Mouse (Mus musculus) layer of hippocampus, adult 11-12 months (tissue): ENCODE measurements around the gene Pacs1.
"Not testable (repeated sequence)": the region's sequence is repeated elsewhere in the genome, so short reads cannot be mapped to it uniquely, and the experiment has no call there.

Experiments used
- DNase-seq: peaks from one replicate; pipeline ENCODE4 v3.0.0; 2022; ENCODE audit warnings: low spot score

The Pacs1 gene

DNA sequence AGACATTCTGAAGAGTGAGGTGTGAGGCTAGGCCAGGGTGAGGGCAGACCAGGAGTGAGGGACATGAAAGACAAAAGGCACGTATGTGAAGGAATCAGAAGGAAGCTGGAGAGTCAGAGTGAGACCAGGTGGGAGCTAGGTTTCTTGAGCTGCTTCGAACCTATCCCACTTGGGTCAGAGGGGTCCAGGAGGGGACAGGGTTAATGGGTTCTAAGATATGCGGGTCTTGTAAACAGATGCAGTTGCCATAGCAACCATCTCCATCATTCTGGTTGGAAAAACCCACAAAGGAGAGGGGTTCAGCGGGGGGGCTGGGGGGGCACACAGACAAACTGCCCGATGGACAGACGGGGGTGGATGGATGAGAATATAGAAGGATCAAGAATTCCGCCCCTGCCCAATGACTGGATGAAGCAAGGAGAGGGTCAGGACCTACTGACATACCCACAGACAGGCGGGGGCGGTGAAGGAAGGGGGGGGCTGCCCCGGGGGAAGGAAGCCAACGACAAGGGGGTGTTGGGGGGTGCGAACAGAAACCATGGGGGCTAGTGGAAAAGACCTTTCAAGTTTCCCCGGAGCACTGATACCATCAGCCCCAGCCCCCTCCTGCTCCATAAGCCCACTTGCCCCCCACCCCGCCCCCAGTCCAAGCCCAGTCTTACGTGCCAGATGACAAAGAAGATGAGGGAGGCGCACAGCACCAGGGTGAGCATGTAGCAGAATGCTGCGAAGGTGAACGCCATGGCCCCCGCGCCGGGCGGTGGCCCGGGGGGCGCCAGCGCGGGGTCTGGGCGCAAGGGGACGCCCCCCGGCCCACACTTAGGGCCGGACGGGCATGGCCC is 175.2 kb downstream of the Pacs1 start:
- DNase-seq, result no peak

DNA sequence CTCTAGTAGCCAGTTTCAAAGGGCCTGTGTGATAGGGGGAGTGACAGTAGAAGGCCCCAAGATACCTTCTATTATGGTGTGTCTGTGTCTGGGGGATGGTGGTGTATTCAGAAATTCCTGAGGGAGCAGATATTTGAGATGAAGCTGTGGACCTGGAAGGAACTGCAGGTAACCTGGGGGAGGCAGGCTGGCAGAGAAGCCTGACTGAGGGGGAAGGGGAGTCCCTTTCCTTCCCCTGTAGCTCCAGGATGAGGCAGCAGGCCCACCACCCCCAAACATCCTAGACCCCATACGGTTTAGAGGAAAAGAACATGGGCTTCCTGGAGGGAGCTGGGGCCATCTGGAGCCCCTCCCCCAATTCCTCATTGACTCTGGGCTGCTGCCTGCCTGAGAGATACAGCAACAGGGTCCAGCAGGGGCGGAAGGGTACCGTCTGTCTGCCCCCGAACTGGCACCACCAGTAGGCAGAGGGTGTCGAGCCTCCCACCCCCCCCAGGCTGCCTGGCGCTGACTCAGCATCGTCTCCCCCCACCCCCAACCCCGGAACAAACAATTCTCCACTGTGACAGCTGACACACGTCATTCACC is 176.9 kb downstream of the Pacs1 start:
- peak; percentile 74 for DNase-seq

DNA sequence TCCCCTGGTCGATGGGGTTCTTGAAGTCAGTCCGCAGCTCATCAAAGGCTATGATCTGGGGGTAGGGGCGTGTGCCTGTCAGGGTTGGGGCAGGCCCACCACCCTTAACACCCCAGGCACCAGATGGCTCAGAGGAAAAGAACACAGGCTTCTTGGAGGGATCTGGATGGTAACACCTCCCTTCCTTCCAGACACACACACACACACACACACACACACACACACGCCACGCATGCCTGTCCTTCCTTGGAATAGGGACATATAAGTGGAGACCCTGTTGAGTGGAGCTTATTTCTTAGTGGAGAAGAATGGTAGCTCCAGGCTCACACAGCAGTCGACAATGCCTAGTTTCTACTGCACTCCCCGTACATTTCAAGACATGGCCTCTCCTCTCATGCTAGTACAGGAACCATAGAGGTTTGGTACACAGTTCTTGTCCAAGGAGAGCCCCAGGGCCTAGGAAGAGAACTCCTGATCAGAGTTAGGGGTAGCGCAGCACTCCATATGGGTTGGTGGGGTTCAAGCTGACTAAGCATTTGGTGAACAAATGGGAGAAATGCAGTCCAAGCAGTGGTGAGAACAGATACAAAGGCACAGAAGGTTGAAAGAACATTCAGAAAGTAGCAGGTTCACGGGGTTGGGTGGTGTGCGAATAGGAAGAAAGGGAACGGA is 178.0 kb downstream of the Pacs1 start:
- no peak for DNase-seq

DNA sequence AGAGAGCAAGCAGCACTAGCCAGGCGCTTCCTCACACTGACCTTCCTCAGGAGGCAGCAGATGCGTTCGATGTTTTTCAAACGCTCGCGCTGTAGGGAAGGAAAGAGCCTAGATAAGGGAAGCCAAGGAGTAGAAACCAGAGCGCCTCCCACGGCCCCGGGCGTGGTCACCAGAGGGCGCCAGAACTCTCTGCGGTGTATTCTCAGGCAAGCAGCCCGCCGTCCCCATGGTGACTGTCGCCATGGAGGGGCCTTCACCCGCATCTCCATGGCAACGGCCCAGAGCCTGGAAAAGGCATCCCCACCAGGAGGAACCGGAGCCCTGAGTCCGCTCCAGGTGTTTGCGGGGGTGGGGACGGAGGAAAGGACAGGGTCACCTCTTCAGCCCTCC is 178.7 kb downstream of the Pacs1 start:
- DNase-seq, result peak; percentile 99

DNA sequence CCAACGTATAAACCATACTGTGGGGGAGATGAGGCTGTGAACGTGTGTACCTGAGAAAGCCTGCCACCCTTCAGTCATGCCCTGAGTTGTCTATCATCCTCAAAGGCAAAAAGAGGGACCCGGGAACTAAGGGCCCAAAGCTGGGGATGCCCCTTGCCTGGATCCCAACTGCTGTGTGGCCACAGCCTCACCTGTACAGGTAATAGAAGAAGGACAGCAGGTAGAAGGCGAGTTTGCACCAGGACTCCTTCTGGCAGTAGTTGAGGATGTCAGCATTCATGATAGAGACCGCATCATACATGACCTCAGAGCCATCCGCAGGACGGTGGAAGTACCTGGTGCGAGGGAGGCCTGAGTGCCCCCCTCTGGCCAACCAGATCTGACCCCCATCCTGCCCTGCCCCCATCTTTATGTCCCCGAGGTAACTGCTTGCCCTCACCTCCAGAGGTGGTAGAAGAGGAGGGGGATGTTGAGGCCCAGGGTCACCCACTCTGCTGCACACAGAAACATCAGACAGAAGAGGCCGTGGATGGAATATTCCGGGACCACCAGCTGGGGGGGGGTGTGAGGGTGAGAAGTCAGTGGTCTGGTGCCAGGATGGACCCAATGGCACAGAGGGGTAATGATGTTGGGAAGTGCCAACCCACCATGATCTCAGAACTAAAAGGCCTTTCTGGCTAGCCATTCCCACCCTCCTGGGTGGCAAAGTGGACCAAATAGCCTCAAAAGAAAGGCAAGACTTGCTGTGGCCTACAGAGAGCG is 179.3 kb downstream of the Pacs1 start:
- DNase-seq, result no peak

DNA sequence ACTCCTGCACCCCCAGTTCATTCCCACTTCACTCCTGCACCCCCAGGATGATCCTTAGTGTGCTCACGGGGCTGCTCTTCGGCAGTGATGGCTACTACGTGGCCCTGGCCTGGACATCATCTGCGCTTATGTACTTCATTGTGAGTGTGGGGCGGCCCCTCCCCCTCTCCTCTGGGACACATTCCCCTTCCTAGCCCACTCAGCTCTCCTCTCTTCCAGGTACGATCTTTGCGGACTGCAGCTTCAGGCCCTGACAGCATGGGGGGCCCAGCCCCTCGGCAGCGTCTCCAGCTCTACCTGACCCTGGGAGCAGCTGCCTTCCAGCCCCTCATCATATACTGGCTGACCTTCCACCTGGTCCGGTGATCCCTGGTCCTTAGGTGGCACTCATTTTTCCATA is 180.8 kb downstream of the Pacs1 start:
- no peak for DNase-seq

DNA sequence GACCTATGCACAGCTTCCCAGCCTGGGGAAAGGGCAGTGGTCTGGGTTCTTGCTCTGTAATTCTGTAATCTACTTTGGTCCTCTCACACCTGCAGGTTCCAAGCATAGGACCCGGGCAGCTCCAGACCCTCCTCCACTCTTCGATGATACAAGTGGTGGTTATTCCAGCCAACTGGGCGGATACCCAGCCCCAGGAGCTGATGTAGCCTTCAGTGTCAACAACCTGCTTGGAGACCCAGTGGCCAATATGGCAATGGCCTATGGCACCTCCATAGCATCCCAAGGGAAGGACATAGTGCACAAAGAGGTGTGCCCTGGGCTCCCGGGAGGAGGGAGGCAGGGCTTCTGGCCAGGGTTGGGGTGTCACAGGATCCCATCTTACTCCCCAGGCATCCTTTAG is 183.6 kb downstream of the Pacs1 start:
- DNase-seq, result no peak

DNA sequence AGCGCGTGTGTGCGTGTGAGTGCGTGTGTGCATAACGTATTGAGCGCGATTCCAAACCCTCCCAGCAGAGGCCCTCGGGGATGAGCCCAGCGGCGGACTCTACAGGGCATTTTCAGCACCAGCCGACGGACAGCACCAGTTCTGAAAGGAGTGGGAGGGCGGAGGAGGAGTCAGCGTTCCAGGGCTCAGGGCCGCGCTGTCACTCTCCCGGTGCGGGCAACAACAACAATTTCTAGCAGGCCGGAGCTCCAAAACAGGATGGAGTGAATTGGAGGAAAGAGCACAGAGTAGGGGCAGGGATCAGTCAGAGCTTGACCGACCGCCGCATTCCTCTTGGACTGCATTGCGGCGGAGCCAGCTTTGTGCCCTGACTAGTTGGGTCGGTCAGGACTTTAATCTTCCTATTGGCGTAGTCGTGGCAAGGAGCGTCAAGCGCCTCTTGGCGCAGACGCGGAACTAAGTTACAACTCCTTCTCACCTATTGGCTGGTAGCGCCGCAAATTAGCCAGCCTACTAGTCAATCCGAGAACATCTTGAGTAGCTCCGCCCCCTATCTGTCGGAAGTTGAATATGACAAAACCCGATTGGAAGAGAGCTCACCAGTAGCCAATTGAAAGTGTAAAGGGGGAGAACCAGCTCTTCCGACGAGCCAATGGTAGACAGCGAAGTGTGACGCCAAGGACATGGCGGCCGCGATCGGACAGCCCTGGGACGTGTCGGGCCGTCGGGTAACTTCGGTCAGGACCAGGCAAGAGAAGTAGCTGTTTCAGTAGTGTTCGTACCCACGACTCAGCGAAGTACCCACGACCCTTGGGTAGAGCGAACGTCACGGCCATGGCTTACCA is 184.8 kb downstream of the Pacs1 start, which contains the start of gene Yif1a:
Gene Yif1a, plus strand, starts transcription at position 655 of the 845 bp plus-strand sequence.
- DNase-seq, result peak; percentile 98

DNA sequence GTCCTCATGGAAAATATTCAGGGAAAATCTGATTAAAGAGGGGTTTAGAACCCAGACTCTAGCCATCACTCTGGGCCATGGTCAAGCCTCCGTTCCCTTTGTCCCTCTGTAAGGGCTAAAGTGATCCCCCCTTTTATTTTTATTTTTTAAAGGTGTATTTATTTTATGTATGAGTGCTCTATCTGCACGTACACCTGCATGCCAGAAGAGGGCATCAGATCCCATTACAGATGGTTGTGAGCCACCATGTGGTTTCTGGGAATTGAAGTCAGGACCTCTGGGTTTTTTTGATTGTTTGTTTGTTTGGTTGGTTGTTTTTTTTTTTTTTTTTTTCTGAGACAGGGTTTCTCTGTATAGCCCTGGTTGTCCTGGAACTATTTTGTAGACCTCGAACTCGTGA is 186.4 kb downstream of the Pacs1 start:
- DNase-seq, result not testable (repeated sequence)

DNA sequence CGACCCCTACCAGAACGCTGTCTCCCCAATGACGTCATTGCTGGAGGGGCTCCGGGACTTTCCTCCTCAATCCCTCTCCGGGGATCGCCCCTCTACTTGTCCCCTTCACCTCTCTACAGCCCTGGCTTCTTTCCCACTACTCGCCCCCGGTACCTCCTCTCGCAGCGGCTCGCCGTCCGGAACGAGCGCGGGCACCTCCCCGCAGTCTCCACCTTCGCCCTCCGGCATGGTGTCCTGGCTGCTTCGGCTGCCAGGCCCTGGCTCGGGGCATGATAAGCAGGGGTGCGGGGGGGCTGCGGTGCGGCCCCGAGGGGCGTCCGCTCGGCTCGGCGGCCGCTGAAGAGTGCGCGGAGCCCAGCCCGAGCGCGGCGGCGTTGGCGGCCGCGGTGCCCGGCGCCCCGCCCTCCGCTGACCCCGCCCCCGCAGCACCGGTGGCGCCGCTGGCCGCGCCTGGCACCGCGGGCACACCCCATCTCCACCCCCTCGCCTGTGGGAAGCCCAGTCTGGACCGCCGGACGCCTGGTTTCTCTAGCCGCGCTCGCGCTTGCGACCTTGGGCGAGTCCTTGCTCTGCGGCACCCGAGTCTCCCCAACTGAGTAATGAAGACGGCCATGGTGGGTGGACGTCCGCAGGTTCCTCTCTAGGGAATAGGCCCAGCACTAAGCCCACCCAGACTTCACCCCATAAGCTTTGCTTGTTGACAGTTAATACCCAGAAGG is 187.6 kb downstream of the Pacs1 start, which contains the start of gene Tmem151a:
Gene Tmem151a, minus strand, starts transcription at position 387 of the 719 bp plus-strand sequence.
- DNase-seq, result peak; percentile 61

DNA sequence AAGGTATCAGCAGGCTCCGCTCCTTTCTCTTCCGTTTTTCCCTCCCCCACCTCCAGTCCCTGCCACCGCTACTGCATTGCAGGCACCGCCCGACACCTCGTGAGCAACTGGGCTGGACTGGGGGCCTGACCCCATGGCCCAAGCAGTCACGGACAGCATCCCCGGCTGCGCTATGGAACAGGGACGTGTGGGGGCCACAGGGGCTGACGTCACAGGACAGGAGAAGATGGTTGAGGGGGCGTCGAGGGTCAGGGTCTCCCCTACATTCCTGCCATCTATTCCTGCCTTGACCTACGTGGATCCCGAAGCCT is 188.1 kb downstream of the Pacs1 start:
- no peak for DNase-seq

DNA sequence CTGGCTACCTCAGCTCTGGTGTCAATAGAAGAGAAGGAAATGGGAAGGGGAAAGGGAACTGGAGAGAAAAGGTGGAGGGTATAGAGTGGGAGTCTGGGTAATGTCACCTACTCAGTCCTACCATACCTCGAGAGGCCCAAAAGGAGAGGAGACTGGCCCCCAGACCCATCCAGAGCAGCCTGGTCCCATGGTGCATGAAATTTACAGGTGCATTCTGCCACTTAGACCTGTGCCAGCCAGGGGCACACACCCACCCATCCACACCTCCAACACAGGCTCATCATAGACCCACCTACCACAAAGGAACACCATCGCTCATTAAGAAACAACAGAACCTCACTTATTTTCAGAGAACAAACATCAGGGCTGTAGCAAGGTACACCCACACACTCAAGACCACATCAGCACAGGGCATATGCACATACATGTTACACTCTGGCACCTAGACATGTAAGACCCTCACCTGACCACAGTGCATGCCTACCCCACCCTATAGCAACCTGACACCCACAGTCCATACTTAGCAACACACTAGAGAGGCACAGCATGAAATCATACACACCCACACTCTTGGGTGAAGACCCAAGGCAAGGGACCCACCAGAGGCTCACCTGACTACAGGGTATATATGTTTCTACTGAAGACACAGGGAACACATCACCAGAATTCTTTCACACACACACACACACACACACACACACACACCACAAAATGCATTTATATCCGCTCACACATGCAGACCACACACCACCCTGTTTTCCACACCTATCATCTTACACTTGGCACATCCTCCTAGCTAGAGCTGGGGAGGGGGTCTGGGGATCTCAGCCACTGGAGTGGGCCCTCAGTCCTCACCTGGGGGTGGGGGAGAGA is 188.7 kb downstream of the Pacs1 start:
- DNase-seq, result no peak
